Mouse (Mus musculus) adrenal gland, postnatal 4 days (tissue): Measurements from ENCODE around the gene Slc7a10. TPM values are rescaled to one million over a fixed set of nuclear protein-coding genes. Genes with fewer than 3 reads are reported as not detected.

ENCODE experiments used
- DNase-seq, 2 experiments: peaks; one replicate each; pipeline ENCODE4 v3.0.0; 2021 to 2022; ENCODE audit warnings: low spot score in 2 of 2, mixed read lengths in 2 of 2
- total RNA-seq, 2 experiments: library from RNA; stranded (reverse); gene quantifications; 2 replicates each; pipeline ENCODE4 v1.2.3; 2021

The Slc7a10 gene
- total RNA-seq, 2 experiments from 2014 or later, result 3.6 to 4.2 TPM

GRCm38 (mm10) chr7:35171867-35172382 lies 14.3 kb upstream of the Slc7a10 start:
- DNase-seq, result peak in 1 of 2 experiments; percentile 63

DNA sequence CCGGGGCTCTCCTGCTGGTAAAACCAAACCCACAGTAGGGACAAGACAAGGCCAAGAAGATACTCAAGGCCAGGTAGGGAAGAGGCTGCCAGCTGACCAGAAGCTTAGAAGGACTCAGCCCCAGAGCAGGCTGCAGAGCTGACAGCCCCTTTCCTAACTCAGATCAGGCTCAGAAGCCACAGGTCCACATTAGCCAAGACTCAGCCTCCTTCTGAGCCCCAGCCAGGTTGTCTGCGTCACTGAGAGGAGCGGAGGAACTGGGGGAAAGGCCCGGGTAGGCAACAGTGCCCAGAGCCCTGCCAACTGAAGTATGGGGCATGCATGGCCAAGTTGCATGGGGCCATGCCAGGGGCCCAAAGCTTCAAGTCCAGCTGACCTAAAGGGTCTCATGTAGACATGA lies 13.7 kb upstream of the Slc7a10 start:
- DNase-seq, result no peak

DNA sequence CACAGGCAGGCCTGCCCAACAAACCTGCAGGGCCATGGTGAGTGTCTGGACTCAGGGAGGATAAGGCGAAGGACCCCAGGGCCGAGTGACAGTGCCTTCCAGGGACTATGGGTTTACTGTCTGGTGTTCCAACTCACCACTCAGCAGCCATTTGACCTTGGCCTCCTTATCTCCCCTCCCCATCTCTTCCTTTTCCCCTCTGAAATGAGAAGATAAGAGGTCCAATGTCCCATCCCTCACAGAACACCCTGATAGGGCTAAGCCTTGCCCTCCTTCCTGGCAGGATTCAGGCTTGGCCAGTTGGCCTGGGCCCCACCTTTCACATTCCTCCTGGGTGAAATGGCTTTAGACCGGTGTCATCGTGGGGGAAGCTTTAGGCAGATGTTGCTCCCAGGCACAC lies 10.7 kb upstream of the Slc7a10 start:
- DNase-seq, result no peak

DNA sequence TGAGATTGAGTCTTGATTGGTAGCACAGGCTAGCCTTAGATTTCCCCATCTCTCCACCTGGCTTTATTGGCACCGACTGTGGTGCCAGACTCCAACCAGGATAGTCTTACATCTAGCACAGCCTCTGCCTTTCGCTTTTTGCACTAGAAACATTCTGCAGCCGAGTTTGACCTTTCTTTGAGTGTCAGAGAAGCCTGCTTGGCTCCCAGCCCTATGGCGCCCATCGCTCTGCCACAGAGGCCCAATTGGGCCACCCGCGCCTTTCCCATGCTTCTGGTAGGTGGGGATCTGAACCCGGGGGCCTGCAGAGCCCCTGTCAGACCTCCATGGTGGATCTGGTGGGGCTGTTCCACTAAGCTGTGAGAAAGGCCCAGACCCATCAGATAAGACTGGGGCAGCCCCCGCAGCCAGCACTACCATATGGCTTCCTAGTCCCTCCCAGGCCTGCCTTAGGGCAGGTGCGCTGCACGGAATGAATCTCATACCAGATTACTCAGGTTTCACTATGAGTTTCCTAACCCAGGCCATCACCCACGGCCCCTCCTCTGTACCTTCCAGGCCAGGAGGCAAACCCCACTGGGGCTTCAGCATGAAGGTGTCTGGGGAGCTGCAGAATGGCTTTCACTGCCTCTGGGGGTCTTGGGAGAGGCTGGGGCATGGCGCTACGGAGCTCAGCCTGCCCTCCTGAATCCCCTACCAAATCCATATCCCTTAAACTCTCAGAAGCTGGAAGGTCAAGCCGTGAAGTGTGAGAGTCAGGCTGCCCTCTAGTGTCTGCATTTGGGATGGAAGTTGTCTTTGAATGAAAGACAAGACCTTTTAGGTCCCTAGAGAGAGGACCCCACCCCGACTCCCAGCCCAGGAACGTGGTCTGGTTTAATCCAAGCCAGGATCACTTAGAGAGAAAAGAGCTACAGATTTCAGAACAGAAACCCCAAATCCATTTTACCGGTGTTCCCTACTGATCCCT lies 9.5 kb upstream of the Slc7a10 start:
- DNase-seq, result no peak

DNA sequence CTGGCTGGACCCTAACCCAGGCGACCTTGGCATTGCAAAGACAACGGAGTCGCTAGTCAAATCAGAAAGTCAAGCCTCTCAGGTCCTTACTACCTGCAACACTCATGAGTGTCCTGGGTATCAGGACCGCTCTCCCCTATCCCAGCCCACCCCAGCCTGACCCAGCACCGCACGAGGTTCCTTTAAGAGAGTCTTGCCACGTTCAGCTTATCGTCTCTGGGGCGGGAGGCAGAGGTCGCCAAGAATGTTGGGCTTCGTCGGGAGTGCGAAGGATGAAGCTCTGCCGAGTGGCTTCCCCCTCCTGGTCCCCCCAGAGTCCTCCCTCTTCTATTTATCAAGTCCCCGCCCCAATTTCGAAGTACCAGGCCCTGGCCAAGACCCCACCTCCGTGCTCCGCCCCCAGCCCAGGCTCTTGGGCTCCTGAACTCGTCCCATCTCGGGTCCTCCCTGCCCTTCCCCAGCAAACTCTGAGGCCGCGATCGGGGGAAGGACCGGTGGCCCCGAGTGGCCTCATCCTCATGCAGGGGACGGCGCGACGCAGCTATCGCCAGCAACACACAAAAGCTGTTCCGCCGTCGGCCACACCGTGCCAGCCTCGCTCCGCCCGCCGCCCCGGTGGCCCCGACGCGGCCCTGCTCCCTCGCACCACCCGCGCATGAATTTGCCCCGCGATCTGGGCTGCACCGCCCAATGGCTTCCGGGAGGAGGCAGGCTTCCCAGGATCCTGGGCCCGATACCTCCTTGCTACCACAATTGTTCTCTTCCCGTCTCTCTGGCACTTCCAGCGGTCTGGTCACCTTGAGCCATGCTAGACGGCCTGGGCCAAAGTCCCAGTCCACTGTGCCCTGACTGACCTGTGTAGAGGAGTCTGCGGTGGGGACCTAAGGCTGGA lies 1.1 kb upstream of the Slc7a10 start:
- no peak for DNase-seq

GRCm38 (mm10) chr7:35189699-35190098 lies 3.5 kb downstream of the Slc7a10 start:
- DNase-seq, result no peak

GRCm38 (mm10) chr7:35191276-35191675 lies 5.1 kb downstream of the Slc7a10 start:
- no peak for DNase-seq

DNA sequence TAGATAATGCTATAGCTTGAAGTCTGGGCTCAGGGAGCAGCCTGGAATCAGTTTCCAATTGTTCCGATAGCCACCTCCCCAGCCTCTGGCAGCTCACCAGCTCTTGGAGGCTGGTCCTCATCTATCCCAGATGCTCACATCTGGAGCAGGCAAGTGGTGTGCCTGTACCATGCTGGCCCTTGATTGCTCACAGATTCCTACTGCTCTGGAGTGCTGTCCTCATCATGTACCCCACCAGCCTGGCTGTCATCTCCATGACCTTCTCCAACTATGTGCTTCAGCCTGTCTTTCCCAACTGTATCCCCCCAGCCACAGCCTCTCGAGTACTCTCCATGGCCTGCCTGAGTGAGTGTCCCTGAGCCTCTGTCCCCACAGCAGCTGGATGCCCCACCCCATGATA lies 10.8 kb downstream of the Slc7a10 start:
- DNase-seq, result no peak

DNA sequence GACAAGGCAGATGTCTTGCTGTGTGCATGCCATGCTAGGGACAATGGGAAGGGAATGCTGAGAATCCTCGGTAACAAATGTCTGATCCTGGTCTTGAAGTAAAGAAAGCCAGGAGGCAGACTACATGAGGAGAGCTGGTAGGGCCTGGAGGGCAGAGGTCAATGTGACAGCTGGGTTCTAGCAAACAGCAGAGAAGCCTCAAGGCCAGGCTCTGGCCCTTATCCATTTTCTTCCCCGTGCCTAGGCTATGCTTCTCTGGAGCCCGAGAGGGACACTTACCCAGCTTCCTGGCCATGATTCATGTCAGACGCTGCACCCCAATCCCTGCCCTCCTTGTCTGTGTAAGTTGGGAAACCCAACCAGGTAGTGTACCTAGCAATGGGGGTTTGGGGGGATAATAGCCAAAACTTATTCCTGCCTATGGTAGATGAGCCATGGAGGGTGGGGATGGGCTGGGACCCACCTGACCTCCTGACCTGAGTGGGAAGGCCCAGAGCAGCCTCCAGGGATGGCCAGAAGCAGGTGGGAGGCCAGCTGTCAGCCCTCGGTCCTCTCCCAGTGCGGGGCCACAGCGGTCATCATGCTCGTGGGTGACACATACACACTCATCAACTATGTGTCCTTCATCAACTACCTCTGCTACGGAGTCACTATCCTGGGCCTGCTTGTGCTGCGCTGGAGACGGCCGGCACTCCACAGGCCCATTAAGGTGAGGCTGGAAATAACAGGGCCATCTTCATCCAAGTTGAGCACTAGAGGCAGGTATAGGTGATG lies 13.0 kb downstream of the Slc7a10 start:
- no peak for DNase-seq

DNA sequence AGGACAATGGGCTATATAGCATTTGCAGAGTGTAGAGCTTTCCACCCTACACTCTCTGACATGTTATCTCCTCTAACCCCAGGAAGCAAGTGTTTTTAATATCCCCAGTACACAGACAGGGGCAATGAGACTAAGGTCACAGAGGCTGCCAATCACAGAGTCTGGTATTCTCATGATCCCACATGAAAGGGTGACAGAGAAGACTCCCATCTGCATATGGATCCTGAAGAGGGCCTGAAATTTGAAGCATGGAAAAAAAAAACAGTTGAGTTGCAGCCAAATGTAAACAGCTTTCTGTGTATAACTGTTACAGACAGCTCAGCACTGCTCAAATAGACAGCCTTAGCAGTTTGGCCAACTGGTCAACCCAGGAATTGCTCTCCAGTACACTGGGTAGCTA lies 13.6 kb downstream of the Slc7a10 start:
- no peak for DNase-seq

DNA sequence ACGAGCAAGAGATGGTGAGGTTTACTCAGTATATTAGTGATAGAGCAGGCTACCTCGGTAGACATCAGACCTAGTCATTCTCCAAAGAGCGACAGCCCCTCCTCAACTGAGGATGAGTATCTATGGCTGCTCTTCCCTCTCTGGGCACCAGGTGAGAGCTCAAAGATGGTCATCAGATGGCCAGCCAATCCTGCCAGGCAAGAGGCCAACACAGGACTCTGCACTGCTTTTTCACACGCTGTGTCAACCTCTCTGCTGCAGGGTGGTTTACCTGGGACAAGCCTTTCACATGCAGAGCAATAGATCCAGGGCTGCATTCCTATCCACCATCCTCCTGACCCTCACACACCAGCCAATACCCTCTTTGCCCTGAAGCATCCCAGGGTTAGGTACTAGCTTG lies 25.6 kb downstream of the Slc7a10 start:
- no peak for DNase-seq

- DNase-seq, result no peak
These were observed 28.4 kb downstream of the Slc7a10 start for GRCm38 (mm10) chr7:35214442-35215222.

DNA sequence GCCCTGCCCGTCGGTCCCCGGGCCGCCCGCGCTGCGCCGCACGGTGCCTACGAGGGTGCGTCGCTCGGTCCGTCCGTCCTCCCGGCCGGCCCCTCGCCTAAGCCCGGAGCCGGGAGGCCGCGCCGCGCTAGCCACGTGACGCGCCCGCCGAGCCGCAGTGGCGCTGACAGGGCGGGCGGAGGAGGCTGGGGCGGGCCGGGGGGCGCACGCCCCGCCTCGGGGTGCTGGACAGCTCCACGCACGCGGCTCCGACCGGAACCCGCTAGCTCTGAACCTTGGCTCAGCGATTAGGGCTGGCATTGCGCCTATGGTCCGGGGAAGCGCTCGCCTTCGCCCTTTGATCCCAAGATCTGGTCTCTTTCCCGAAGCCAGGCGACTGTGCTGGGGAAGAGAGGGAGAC lies 29.0 kb downstream of the Slc7a10 start, which contains the start of gene Lrp3:
Gene Lrp3, minus strand, starts transcription at position 274 of the 400 bp plus-strand sequence.
- peak; percentile 56 to 57 for DNase-seq

GRCm38 (mm10) chr7:35215731-35216130 lies 29.5 kb downstream of the Slc7a10 start:
- DNase-seq, result no peak

DNA sequence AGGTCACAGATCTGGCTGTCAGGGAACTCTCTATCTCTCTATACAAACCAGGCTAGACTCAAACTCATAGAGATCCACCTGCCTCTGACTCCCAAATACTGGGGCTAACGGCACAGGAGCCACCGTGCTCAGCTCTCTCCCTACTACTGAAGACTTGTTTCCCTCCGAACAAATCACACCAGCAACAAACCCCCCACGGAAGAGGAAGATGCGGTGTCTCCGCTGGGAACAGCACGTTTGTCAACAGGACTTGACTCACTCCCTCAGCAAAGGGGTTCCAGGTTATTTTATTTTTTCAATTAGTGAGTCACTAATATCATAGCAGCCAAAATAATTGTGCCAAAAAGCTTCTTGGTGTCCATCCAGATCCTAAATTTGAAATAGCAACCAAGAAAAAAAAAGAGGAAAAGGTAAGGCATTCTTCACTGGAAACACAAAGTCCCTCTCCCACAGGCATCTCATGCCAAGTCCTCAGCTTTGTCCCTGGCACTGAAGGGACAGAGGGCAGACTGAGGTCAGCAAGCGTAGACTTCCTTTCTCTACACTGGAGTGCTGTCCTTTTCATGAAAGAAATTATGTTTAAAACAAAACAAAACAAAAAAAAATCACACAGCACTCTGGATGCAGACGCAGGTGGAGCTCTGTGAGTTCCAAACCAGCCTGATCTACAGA lies 34.6 kb downstream of the Slc7a10 start:
- DNase-seq, result no peak

DNA sequence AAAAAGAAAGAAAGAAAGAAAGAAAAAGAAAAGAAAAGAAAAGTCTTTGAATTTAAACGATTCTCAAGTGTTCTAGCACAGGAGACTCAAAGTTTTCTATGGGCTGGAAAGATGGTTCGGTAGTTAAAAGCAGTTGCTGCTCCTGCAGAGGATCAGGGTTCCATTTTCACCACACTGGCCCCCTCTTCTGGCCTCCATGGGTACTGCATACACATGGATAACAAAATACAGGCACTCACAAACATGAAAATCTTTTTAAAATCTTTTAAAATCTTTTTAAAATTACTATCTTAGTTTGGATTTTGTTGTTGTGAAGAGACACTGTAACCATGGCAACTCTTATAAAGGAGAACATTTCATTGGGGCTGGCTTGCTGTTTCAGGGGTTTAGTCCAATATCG lies 44.1 kb downstream of the Slc7a10 start:
- no peak for DNase-seq

- no peak for DNase-seq
These were observed 46.7 kb downstream of the Slc7a10 start for GRCm38 (mm10) chr7:35232796-35233455.

GRCm38 (mm10) chr7:35233861-35234260 lies 47.7 kb downstream of the Slc7a10 start:
- DNase-seq, result no peak
